Mouse (Mus musculus): ENCODE measurements around the gene Foxred2.

GRCm38 (mm10) chr15:77970470-77971292, 14.2 kb upstream of the Foxred2 start, which contains the start of gene Eif3d:
- TF ChIP-seq EP300 (IDR thresholded peaks at IDR 0.05; ENCODE audit: low read depth in 1 of 2, low read length in 2 of 2) (peak in 1 of 2 experiments; percentile 26; a peak in 2 of 4 replicates), GATA1 (IDR thresholded peaks at IDR 0.05; ENCODE audit: low read depth, low read length) (peak; percentile 74), KAT2A (conservative IDR thresholded peaks at IDR 0.05; ENCODE audit: low read depth, low read length) (peak; percentile 92), POLR2A (IDR thresholded peaks at IDR 0.05; ENCODE audit: control insufficient read depth in 1 of 2, insufficient read depth in 1 of 2, low read depth in 1 of 2, low read length in 2 of 2, poor library complexity in 1 of 2) (peak; percentile 72 to 84), CTCF (IDR thresholded peaks at IDR 0.05 in 2 of 3, conservative IDR thresholded peaks at IDR 0.05 in 1 of 3; ENCODE audit: control insufficient read depth in 1 of 3, insufficient read depth in 1 of 3, low read depth in 2 of 3, low read length in 3 of 3, poor library complexity in 1 of 3, severe bottlenecking in 1 of 3) (no peak), SMC3 (IDR thresholded peaks at IDR 0.05; ENCODE audit: low read depth, low read length) (no peak), ZNF384 (IDR thresholded peaks at IDR 0.05; ENCODE audit: low read depth, low read length) (peak; percentile 99), RCOR1 (IDR thresholded peaks at IDR 0.05; ENCODE audit: low read depth, low read length) (no peak), TBP (IDR thresholded peaks at IDR 0.05; ENCODE audit: low read depth, low read length) (peak; percentile 77), MXI1 (IDR thresholded peaks at IDR 0.05; ENCODE audit: low read depth, low read length) (peak; percentile 68), MAX (IDR thresholded peaks at IDR 0.05; ENCODE audit: low read length) (peak; percentile 89), UBTF (IDR thresholded peaks at IDR 0.05; ENCODE audit: borderline replicate concordance, insufficient read depth, low read depth, low read length) (no peak)
